Mouse (Mus musculus) E14TG2a.4 (cell line): Measurements from ENCODE around the gene Gm38392.
"Not testable (repeated sequence)": the region's sequence is repeated elsewhere in the genome, so short reads cannot be mapped to it uniquely, and the experiment has no call there.

ENCODE experiments used
- CTCF ChIP-seq: conservative IDR thresholded peaks from 2 replicates; pipeline ENCODE4 v1.5.1; 2014; ENCODE audit warnings: low read length
- NANOG ChIP-seq: IDR thresholded peaks from 2 replicates; pipeline ENCODE4 v1.6.1; 2014; ENCODE audit warnings: borderline replicate concordance, low read length, mixed read lengths
- POU5F1 ChIP-seq: IDR thresholded peaks from 2 replicates; pipeline ENCODE4 v1.6.1; 2014; ENCODE audit warnings: low read length, borderline replicate concordance

- not testable (repeated sequence) for TF ChIP-seq CTCF, POU5F1, NANOG
Observed at GRCm38 (mm10) chr3:88284815-88285564, 2.0 kb downstream of the Gm38392 start.
